ENCODE assay signal across 16 mouse cellular contexts in the genomic region with DNA sequence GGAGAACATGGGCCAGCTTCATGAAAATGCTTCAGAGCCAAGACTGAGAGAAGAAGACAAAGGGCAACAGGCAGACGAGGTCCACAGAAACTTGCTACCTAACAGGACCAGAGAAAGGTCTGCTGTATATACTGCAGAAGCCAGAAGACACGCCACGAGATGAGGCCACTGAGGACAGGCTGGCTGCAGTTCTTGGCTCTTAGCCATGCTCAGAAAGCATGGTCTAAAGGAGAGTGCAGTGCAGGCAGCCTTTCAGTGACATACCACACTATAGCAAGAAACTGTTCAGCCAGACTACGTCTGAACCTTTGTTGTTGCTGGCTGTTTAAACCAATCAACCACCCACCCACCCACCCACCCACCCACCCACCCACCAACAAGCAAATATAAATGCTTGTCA.
DNase-seq lines count a peak whose midpoint lies in the region; ATAC-seq lines count a peak whose summit lies in the region.
"Had no signal": no experiment of that assay in that cellular context is flagged by ENCODE, and none has a peak within 500 bp of the region (broad histone marks: within the 10 kb centered on the region; RNA-seq: fewer than 3 reads in every experiment).

No protein-coding gene starts in this region.

- H3K4me1 ChIP-seq in hindbrain, embryonic 14.5 days (replicated peaks; ENCODE audit: control insufficient read depth, insufficient read depth, low read length), result no peaks in the 10 kb centered on the region
- H3K4me1 ChIP-seq in hindbrain, embryonic 10.5 days (replicated peaks), result no peaks in the 10 kb centered on the region
- H3K4me1 ChIP-seq: embryonic facial prominence, embryonic 12.5 days; midbrain, embryonic 12.5 days had no signal

- no peak overlapping the region for H3K4me2 ChIP-seq in hindbrain, embryonic 14.5 days (replicated peaks)
- H3K4me2 ChIP-seq: embryonic facial prominence, embryonic 12.5 days; heart, embryonic 13.5 days; midbrain, embryonic 12.5 days had no signal

- H3K27me3 ChIP-seq in hindbrain, embryonic 14.5 days (ENCODE audit: control insufficient read depth, insufficient read depth, low read length), result no peaks in the 10 kb centered on the region
- H3K27me3 ChIP-seq in hindbrain, embryonic 10.5 days (ENCODE audit: insufficient read depth, poor library complexity, severe bottlenecking), result no peaks in the 10 kb centered on the region
- H3K27me3 ChIP-seq: embryonic facial prominence, embryonic 12.5 days; heart, embryonic 13.5 days; midbrain, embryonic 12.5 days had no signal

- 54% methylated on average over 4 of the region's 4 CpGs for WGBS in hindbrain, embryonic 14.5 days
- 70% methylated on average over 4 of the region's 4 CpGs for WGBS in hindbrain, embryonic 10.5 days

- no peak overlapping the region for H3K4me3 ChIP-seq in hindbrain, embryonic 14.5 days (replicated peaks; ENCODE audit: low read length)
- no peak overlapping the region for H3K4me3 ChIP-seq in hindbrain, embryonic 10.5 days
- H3K4me3 ChIP-seq: embryonic facial prominence, embryonic 12.5 days; heart, embryonic 13.5 days; midbrain, embryonic 12.5 days had no signal

- H3K9me3 ChIP-seq in hindbrain, embryonic 14.5 days (ENCODE audit: control insufficient read depth, low read length), result no peaks in the 10 kb centered on the region
- no peaks in the 10 kb centered on the region for H3K9me3 ChIP-seq in hindbrain, embryonic 10.5 days
- H3K9me3 ChIP-seq: embryonic facial prominence, embryonic 12.5 days; G1E; heart, embryonic 13.5 days; midbrain, embryonic 12.5 days had no signal

- 0 out of 2 replicates have a peak, but pooled peaks have one; percentile 60 for ATAC-seq in hindbrain, embryonic 14.5 days (ENCODE audit: low FRiP score)
- ATAC-seq: inflammation-experienced regulatory T-cells, adult 6 months had no signal

- no peaks in the 10 kb centered on the region for H3K36me3 ChIP-seq in hindbrain, embryonic 14.5 days (replicated peaks; ENCODE audit: control insufficient read depth, insufficient read depth)
- H3K36me3 ChIP-seq in hindbrain, embryonic 10.5 days, result peaks cover 4% of the 10 kb centered on the region; the same call in 1 of the 2 replicates
- H3K36me3 ChIP-seq: embryonic facial prominence, embryonic 12.5 days; G1E; midbrain, embryonic 12.5 days had no signal

- H3K27ac ChIP-seq in hindbrain, embryonic 14.5 days, result no peak overlapping the region
- no peak overlapping the region for H3K27ac ChIP-seq in hindbrain, embryonic 10.5 days
- H3K27ac ChIP-seq: embryonic facial prominence, embryonic 12.5 days; heart, embryonic 13.5 days; midbrain, embryonic 12.5 days had no signal

- no peak overlapping the region for H3K9ac ChIP-seq in hindbrain, embryonic 14.5 days
- H3K9ac ChIP-seq: embryonic facial prominence, embryonic 12.5 days; heart, embryonic 13.5 days; midbrain, embryonic 12.5 days had no signal

- DNase-seq in cerebellum, postnatal 14 days, result peak; percentile 65 to 74
- DNase-seq in cerebellum, adult 8-10 months, result no peak
- no peak for DNase-seq in hindbrain, embryonic 14.5 days (ENCODE audit: low spot score)
- DNase-seq in hindbrain, embryonic 10.5 days (ENCODE audit: low spot score), result no peak
- peak; percentile 34 for DNase-seq in lung, postnatal 10 days
- no peak for DNase-seq in lung, adult 18-20 months
- peak; percentile 36 for DNase-seq in kidney, postnatal 14 days
- DNase-seq in left cerebral cortex, adult 11 months (ENCODE audit: low spot score), result no peak
- DNase-seq: gastrocnemius, postnatal 14 days; liver; thymus, postnatal 36 days had no signal

Comparison
In these comparisons a context has a peak if more than half of its experiments do, and no peak if none do; other contexts are left out.
1. DNase-seq: peak in cerebellum, postnatal 14 days (2 of 2), lung, postnatal 10 days (single experiment) and kidney, postnatal 14 days (single experiment); none in cerebellum, adult 8-10 months (single experiment), hindbrain, embryonic 14.5 days (single experiment), hindbrain, embryonic 10.5 days (single experiment), lung, adult 18-20 months (0 of 2) and left cerebral cortex, adult 11 months (single experiment).